Mouse (Mus musculus) retina, postnatal 1 day (tissue): ENCODE data around the gene Ssr2.
"Not testable (repeated sequence)": the region's sequence is repeated elsewhere in the genome, so short reads cannot be mapped to it uniquely, and the experiment has no call there.

Experiments
- DNase-seq: peaks from one replicate; pipeline ENCODE4 v3.0.0-alpha.2; 2012

Ssr2 gene

DNA sequence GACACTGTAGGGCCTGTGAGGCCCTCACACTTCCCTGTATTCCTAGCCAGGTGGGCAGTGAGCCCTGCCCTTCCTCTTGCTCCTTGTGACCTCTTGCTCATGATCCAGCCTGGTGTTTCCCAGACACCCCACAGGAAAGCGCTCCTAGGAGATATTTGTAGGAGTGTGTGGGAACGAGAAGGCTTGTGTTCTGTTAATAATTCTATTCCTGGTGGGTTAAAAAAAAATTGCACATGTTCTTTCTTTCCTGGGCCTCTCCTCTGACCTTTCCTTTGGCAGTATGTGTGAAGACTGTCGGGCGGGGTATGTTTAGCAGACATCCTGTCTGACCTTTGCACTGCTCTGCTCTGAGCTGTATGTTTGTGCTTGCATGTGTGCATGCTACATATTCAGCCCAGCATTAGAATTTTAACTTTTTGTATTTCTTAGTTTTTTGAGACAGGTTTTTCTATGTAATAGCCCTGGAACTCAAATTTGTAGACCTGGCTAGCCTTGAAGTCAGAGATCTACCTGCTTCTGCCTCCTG, 9.1 kb upstream of the Ssr2 start:
- no peak for DNase-seq

DNA sequence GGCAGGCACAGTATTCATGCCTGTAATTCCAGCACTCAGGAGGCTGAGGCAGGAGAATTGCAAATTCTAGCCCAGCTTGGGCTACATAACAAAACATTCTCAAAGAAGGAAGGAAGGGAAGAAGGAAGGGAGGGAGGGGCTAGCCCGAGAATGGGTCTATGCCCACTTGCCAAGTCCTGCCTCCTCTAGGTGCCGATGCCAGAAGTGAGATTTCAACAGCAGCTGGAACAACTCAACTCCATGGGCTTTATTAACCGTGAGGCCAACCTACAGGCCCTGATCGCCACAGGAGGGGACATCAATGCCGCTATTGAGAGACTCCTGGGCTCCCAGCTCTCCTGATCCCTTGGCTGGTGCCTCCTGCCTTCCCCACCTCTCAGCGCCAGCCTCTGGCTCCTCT, 7.8 kb upstream of the Ssr2 start:
- no peak for DNase-seq

DNA sequence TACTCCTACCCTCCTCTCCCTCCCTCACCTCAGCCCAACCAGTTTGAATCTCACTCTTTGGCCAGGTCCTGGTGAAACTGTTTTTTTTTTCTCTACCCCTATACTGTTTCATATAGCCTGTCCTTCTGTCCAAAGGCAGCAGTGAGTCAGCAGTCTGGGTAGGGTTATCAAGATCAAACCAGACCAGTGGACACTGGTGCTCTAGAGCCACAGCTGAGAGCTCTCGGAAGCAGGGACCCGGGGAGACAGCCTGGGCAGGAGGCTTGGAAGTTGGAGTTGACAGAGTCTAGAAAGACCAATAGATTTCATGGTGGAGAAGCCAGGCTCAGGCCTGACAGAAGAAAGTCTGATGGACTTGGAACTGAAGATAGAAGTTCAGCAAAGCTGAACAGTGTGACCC, 7.1 kb upstream of the Ssr2 start:
- DNase-seq: no peak

DNA sequence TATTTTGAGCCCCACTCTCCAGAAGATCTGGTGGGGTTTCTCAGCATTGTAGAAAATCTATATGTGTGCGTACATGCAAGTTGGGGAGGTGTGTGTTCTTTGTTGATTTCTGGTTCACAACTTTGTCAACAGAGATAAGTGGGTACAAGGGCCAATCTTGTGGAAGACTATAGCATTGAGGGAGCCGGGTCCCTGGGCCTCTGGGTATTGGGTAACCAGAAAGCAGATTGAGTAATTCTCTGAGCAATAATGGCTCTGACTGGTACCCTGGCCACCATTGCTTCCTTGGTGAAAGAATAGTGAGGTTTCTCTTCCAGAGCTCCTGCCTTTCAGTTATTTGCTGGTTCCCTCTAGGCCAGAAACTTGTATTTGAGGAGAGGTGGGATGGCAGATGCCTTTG, 6.6 kb upstream of the Ssr2 start:
- DNase-seq: no peak

DNA sequence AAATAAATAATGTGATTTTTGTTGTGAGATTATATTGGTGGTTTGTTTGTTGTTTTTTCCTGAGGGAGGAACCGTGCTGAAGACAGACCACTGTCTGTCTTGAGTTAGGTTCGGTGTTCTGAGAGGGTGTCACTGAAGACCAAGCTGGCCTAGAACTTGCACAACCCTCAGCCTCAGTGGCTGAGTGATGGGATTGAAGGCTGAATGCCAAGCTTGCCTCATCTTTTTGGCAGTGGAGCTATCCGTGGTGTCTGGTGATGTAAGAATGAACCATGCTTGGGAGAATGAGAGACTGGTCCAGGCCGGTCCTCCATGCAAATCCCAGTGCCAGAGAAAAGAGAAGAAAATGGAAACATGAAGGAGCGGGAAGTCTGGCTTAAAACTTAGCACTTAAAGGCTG, 6.0 kb upstream of the Ssr2 start:
- DNase-seq: no peak

DNA sequence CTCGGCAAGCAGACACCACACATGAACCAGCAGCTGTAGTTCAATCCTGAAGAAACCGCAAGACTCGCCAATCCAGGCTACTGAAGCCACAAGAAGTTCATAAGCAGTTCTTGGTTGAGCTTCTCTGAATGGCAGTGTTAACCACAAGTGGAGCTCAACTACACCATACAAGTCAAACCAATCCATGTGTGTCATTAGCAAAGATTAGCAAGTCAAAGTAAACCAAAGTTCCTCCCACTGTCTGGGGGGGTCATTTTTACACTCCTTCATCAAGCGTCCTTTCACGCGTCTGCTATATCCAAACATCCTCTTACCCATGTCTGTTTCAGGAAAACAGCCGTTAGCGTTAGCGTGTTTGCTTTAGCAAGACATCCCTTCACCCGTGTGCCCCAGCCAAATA, 5.3 kb upstream of the Ssr2 start:
- DNase-seq: no peak

DNA sequence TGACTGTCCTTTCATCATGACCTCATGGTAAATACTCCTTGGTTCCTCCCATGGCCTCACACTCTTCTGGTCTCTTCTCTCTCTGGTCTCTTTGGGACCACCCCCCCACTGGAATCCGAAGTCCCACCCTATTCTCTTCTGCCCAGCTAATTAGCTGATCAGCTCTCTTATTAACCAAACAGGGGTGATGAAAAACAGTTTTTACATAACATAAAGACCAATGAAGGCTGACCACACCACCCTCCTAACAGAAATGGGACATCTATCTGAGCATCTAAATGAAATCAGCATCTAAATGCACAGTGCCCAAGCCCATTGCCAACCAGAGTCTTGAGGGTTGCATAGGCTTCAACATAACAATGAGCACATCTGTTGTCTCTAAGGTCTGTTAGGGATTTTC, 3.8 kb upstream of the Ssr2 start:
- DNase-seq: no peak

DNA sequence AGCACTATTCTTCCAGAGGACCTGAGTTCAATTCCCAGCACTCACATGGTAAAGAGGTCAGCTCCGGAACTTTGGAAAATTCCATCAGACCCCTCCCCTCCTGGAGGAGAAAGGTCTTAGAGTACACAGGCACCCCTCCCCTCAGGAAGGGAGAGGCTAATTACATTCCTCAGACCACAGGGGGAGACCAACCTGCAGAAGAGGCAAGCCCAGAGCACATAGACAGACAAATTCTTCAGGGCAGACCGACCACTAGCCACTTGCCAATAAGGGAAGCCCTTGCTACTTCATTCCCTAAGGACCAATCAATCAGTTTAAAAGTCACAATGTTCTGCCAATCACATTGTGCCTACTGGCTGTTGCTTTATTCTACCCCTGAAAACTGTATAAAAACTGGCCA, 2.8 kb upstream of the Ssr2 start:
- DNase-seq: no peak

DNA sequence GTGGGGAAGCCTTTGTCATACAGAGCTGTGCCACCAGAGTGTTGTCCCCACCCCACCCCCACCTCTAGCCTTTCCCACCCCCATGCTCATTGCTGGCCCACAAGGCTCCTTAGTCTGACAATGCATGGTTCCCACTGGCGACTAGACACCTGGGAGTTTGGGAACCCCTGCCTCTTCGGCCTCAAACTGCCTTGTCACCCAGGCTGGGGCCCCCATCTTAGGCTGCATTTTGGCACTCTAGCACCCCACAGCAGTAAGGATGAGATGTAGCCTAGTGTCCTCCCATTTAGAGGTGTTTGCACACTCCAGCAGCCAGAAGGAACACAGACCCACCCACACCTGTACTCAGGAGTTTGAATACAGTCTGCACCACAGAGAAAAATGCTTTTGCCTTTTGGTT, 1.9 kb upstream of the Ssr2 start:
- DNase-seq: no peak

DNA sequence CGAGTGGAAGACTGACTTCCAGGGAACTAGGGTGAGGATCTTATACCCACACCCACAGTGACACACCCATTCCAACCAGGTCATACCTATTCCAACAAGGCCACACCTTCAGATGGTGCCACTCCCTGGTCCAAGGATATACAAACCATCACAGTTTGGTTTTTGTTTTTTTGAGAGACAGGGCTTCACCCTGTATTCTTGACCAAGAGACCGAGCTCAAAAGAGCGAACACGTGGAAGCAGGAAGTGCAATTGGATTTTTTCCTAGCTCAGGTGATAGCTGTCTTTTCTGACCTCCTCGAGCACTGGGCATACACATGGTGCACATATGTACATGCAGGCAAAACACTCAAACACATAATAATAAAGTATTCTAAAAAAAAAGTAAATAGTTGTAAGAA, 2.2 kb downstream of the Ssr2 start:
- not testable (repeated sequence) for DNase-seq

DNA sequence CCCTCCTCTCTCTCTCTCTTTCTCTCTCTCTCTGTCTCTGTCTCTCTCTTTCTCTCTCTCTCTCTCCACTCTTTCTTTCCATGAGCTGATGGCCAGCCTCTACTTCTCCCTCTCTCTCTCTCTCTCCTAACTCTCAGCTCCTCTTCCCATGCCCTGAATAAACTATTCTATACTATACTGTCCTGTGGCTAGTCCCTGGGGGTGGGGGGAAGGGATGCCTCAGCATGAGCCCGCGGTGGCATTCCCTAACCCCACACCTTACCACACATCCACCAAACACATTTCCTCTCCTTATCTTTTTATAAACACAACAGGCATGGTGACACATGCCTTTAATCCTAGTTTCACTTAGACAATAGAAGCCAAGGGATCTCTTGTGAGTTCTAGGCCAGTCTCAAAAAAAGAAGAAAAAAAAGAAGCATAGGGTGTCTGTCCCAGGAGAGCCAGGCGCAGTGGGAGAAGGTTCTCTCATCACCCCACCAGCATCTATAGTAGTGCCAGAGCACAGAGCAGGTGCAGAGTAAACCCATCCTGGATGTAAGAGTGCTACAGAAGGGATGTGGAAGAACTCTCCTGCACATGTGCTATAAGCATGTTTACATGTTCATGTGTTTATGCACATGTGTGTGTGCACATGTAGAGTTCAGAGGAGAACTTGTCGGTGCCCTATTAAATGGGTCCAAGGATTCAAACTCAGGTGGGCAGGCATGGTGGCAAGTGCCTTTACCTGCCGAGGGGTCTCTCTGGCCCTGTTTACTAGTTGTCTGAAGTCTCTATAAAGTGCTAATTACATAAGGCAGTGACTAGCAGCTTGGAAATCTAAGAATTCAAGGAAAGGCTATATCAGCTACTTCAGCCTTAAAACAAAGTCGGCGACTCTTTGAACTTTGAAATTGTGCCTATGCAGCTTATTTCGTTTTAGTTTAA, 3.1 kb downstream of the Ssr2 start:
- no peak for DNase-seq

DNA sequence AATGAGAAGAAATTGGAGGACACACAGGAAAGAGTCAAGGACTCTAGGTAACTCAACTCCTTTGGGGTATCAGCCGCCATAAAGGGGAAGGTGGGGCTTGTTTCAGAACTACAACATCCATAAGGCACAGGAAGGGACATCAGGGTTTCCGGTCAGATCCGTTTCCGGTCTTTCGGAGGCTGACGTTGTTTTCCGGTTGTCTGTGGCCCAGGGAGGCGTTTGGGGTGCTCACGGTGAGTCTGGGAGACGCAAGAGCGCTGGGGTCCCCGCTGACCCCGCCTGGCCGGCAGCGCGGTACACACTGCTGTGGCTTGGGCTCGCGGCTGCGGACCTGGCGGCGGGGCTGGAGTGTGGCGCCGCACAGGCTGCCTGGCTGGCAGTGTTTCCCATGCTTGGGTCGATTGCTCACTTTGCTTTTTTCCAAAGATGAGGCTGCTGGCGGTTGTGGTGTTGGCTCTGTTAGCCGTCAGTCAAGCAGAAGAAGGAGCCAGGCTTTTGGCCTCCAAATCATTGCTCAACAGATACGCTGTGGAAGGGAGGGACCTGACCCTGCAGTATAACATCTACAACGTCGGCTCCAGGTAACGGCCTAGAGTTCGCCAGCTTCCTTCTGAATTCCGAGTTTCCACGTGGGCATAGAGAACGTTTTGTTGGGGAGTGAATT, 3.9 kb downstream of the Ssr2 start:
- peak; percentile 93 for DNase-seq

DNA sequence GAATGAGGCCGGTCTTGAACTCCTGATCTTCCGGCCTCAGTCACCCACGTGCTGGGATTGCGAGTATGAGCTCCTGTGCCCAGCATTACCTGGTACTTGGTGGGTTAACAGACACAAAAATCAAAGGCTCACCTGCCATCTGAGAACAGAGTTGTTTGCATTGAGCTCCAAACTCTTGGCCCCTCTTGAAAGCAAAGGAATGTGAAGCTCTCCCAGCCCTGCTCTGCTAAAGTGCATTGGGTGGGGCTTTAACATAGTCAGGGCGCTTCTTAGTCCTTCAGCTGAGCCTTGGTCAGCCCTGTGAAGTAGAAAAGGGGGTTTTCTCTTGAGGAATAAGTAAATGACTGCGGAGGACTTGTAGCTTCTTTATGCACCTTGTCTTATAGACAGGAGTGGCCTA, 10.1 kb downstream of the Ssr2 start:
- DNase-seq: no peak

DNA sequence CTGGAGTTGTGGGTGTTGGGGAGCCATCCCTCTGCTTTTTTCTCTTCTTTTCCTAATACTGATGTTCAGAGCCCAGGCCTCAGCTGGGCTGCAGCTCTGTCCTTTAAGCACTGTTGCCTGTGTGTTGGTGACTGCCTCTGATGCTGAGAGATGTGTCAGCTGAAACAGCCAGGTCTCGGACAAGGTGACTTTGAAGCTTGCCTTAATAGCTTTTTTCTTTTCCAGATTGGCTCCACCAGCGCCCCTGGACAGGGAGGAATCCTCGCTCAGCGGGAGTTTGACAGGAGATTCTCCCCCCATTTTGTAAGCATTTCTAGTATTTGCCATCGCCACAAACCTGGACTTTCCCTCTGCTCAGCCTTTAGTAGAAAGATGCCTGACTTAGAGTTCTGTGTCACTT, 11.0 kb downstream of the Ssr2 start:
- no peak for DNase-seq

DNA sequence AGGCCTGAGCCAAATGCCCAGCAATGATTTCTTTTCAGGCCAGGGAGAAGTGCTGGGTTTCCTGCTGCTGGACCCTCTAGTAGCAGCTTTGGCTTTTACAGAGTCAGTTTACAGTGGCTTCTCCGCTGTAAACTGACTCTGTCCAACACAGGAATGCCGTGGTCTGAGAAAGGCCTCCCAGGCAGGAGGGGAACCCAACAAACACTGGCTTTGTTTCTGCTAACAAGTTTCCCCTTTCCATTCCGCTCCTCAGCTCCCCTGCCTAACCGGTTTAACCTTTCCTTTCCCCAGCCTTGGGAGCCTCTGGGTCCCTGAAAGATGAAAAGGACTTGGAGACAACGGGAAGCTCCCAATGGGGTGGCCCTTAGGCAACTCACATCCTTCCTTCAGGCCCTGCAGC, 14.6 kb downstream of the Ssr2 start:
- DNase-seq: no peak

DNA sequence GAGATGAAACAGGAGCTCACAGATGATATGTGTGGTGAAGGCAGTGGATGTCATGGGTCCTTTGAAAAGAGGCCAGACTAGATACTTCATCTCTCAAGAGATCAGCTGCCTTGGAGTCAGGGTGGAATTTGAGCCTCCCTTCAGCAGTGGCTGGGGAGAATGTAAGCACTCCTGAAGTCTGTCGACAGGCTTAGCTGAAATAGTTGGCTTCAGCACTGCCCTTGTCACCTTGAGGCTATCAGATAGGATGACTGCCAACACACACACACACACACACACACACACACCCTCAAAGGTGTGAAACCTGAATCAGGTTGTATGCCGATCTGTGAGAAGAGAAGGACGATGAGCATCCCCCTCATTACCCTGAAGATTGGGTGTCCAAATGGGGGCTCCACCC, 15.4 kb downstream of the Ssr2 start:
- no peak for DNase-seq

DNA sequence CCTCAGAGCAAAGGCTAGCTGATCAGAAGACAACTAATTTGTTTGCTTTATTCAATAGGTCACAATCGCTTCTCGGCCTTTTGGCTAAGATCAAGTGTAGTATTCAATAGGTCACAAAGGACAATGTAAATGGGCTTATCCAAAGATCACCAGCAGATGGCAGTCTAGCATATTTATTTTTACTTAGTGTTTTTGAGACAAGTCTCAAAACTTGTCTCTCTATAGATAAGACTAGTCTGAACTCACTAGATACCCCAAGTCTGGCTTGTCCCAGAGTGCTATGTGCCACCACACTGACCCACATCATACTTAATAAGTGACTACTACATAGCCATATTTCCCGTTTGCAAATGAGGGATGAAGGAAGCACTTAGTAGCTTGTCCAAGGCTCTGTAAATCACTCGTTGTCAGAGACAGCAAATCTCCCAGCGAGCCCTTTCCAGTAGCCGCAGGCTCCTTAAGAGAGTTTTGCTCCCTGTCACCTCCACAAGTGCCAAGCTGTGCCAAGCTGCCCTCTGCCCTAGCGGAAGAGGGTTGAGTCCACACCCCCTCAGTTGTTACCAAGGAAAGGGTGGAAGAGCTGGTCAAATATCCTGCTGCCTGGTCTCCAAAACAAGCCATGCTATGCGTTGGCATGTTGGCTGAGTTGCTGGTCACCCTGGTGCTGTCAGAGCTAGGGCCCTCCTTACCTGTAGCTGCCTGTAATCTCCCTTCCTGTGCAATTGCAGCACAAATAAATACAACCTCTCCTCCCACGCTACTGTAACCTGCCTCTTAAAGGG, 16.5 kb downstream of the Ssr2 start:
- peak; percentile 82 for DNase-seq

DNA sequence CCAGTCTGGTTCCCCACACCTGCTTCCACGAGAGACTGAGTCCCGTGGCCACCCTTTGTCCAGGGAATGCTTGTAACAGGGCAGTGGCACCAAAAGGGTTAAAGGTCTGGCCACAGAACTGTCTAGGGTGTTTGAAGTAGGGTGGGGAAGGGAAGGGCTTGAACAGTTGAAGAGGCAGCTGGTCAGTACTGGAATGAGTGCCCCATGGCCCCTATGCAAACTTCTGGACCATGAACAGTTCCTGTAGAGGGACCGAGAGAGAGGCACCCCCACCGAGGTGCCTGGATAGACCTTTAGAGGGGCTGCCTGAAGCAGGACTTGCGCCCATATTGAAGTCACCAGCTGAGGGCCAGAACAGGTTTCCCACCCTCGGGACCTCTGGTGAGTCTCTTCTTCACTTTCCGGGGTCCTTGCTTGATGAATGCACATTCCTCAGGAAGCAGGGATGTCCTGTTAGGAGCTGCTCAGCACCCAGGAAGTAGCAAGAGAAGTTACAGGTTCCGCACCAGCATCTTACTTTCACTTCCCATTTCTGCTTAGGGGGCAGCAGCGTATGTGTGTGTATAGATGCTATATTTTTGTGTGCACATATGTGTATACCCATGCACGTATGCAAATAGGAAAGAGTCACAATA, 17.4 kb downstream of the Ssr2 start:
- no peak for DNase-seq

DNA sequence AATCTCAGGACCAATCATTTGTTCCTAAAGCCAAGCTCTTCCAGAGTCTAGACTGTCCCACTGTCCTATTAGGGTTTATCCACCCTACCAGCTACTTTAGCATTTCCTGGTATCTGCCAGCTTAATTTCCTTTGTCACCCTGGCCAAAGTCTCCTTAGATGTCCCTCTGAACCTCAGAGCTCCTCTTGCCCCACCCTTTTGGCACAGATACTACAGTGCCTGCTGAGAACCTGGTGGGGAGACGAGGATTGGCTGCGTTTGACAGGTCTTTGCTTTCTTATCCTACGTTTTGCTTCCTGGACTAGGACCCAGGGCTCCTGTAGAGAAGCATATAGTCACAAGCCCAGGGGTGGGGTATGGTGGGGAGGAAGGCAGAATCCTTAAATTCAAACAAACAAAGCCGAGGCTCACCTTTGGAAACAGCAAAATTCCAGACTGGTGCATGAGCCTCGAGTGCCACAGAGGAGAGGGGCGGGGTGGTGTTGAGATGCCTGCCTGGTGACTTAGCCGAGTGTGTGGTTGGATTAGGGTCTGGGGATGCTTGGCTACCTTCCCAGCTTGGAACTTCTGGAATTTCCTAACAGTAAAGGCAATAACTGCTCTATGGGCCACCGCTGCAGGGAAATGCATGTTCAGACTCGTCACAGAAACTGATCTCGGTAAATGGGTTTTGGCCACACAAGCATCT, 18.4 kb downstream of the Ssr2 start:
- no peak for DNase-seq

DNA sequence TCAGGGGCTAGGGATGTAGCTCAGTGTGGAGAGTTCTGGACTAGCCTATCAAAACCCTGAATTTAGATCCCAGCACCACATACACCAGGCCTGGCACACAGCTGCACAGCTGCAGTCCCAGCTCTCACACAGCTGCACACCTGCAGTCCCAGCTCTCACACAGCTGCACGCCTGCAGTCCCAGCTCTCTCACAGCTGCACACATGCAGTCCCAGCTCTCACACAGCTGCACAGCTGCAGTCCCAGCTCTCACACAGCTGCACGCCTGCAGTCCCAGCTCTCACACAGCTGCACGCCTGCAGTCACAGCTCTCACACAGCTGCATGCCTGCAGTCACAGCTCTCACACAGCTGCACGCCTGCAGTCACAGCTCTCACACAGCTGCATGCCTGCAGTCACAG, 20.9 kb downstream of the Ssr2 start:
- not testable (repeated sequence) for DNase-seq

DNA sequence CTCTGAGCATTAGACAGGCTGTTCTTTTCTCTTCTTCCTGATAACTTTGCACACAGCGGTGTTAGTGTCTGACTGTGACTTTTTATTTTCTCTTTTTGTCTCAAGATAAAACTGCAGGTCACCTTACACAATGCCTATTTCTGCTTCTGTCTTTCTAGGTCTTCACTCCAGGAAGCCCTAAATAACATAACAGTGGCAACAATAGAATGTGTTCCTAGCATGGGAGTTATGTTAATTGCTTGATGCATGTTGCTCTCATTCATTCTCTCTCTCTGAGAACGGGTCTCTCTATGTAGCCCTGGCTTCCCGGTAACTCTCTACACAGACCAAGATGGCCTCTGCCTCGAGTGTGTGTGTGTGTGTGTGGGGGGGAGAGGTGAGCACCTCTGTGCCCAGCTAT, 26.8 kb downstream of the Ssr2 start:
- no peak for DNase-seq

DNA sequence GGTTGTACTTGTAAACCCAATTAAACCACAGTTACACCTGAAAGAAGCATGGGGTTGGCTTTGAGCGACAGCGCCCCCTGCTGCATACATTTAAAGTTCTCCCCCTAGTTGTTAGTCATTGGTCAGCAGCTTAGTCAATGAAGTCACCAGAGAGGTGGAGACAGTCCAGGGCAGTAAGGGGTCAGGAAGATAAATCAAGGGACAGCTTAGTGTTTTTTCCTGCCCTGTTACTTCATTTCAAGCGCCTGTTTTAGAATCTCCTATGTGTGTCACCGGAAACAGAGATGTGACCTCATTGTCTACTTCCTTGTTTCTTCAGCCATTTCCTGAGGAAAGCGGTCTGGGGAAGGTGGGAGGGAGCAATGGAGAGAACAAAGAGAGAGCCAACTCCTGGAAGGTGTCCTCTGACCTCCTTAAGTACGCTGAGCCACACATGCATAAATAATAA, 28.1 kb downstream of the Ssr2 start:
- DNase-seq: peak; percentile 81
